Mouse (Mus musculus) liver, embryonic 14.5 days (tissue): Measurements from ENCODE around the gene 1700021F05Rik. TPM values are rescaled to one million over a fixed set of nuclear protein-coding genes. Genes with fewer than 3 reads are reported as not detected.
A peak's percentile ranks its signal among the peaks of the same experiment; 100 is the strongest.

Source experiments
- ATAC-seq: fragments of 200-750 bp; cut with Nextera tagmentation; 2 replicates; pipeline ENCODE4 v1.8.0; 2017; ENCODE audit warnings: moderate number of reproducible peaks, mild to moderate bottlenecking, moderate library complexity; ENCODE audit not compliant: insufficient read depth
- DNase-seq, 3 experiments: peaks; one replicate each; pipeline ENCODE4 v3.0.0-alpha.2; 2012 to 2013; ENCODE audit warnings: low read depth in 3 of 3, low spot score in 3 of 3
- H3K27ac ChIP-seq: fragments of 300-500 bp; sonication (generic); 2 replicates; pipeline ENCODE4 v1.5.1; 2014; ENCODE audit warnings: moderate library complexity, mild to moderate bottlenecking, control low read depth, inconsistent platforms
- H3K27me3 ChIP-seq: fragments of 300-500 bp; sonication (generic); 2 replicates; pipeline ENCODE4 v1.6.1; 2014; ENCODE audit warnings: mild to moderate bottlenecking, low read length, moderate library complexity; ENCODE audit not compliant: control insufficient read depth, insufficient read depth
- H3K36me3 ChIP-seq: fragments of 300-500 bp; sonication (generic); replicated peaks from 2 replicates; pipeline ENCODE4 v1.6.1; 2014; ENCODE audit warnings: low read depth; ENCODE audit not compliant: control insufficient read depth, insufficient read depth
- H3K4me1 ChIP-seq, 2 experiments: fragments of 200-500 bp in 1 of 2; fragments of 300-500 bp in 1 of 2; sonication (generic) in 1 of 2; replicated peaks; 2 replicates each; pipeline ENCODE4 v1.6.1; 2012 to 2014; ENCODE audit warnings: antibody characterized with exemption in 1 of 2, inconsistent platforms in 1 of 2, low read length in 1 of 2; ENCODE audit not compliant: control insufficient read depth in 2 of 2, insufficient read depth in 2 of 2
- H3K4me2 ChIP-seq: fragments of 300-500 bp; sonication (generic); 2 replicates; pipeline ENCODE4 v1.6.1; 2014; ENCODE audit warnings: low read depth, mild to moderate bottlenecking, control low read depth, moderate library complexity
- H3K4me3 ChIP-seq, 2 experiments: fragments of 200-500 bp in 1 of 2; fragments of 300-500 bp in 1 of 2; sonication (generic) in 1 of 2; 2 replicates each; pipeline ENCODE4 v1.5.1; 2012 to 2014; ENCODE audit warnings: low read depth in 2 of 2, low read length in 2 of 2, mild to moderate bottlenecking in 2 of 2, control low read depth in 1 of 2, inconsistent platforms in 1 of 2, moderate library complexity in 1 of 2; ENCODE audit not compliant: insufficient read depth in 1 of 2
- H3K9ac ChIP-seq: fragments of 300-500 bp; sonication (generic); replicated peaks from 2 replicates; pipeline ENCODE4 v1.6.1; 2014; ENCODE audit warnings: mild to moderate bottlenecking, control low read depth, moderate library complexity
- H3K9me3 ChIP-seq: fragments of 300-500 bp; sonication (generic); 2 replicates; pipeline ENCODE4 v1.6.1; 2016; ENCODE audit warnings: low read length, mixed read lengths; ENCODE audit not compliant: control insufficient read depth
- CTCF ChIP-seq: IDR thresholded peaks from 2 replicates; pipeline ENCODE4 v1.5.1; 2016; ENCODE audit warnings: antibody characterized with exemption, low read depth, control low read depth
- EP300 ChIP-seq: IDR thresholded peaks from 2 replicates; pipeline ENCODE4 v1.6.1; 2016; ENCODE audit warnings: antibody characterized with exemption, low read depth
- WGBS: fragments of 180-500 bp; shearing (Covaris S2); extraction: QIAGEN DNeasy Blood & Tissue Kit; methylation state at CpG from one replicate; pipeline ENCODE4 v1.1.7; 2014; ENCODE audit not compliant: insufficient replicate concordance; 5-methylcytosine and 5-hydroxymethylcytosine counted together
- polyA plus RNA-seq, 2 experiments: library from polyadenylated mRNA; depleted of rRNA in 1 of 2; stranded (reverse) in 1 of 2; unstranded in 1 of 2; fragments of >200 nt; fragmentation: Nextera tagmentation in 1 of 2; extraction: Ambion mirVana in 1 of 2; gene quantifications; 2 replicates each; pipeline versions ENCODE4 v1.2.1 to v1.2.3; 2012 to 2014

The 1700021F05Rik gene
- polyA plus RNA-seq (2012; rRNA removed) (5.2 and 11.6 TPM in 2 replicates), polyA plus RNA-seq (2014; fragmentation: Nextera tagmentation; extraction: Ambion mirVana) (30.7 TPM in 2 replicates)

- TF ChIP-seq CTCF (peak; percentile 87), EP300 (no peak)
- WGBS = 1% methylated on average over 56 of the region's 56 CpGs
- peak within 1 kb of the TSS; percentile 89 for H3K9ac ChIP-seq
- peak; percentile 100 for ATAC-seq
- peak within 1 kb of the TSS; percentile 44 for H3K27ac ChIP-seq
- no peaks in the 10 kb centered on the region for H3K36me3 ChIP-seq
- H3K27me3 ChIP-seq = no peaks in the 10 kb centered on the region
- peak within 1 kb of the TSS; percentile 57 for H3K4me2 ChIP-seq
- H3K9me3 ChIP-seq = no peaks in the 10 kb centered on the region
- DNase-seq = peak; percentile 86 to 88 (median 87)
- peak within 1 kb of the TSS; percentile 89 to 90 for H3K4me3 ChIP-seq
- peaks cover 4 to 13% of the 10 kb centered on the region in 2 experiments for H3K4me1 ChIP-seq
These were observed at the start of gene 1700021F05Rik for GRCm38 (mm10) chr10:43540442-43541152. Gene 1700021F05Rik, minus strand, starts transcription at chr10:43540994.

DNA sequence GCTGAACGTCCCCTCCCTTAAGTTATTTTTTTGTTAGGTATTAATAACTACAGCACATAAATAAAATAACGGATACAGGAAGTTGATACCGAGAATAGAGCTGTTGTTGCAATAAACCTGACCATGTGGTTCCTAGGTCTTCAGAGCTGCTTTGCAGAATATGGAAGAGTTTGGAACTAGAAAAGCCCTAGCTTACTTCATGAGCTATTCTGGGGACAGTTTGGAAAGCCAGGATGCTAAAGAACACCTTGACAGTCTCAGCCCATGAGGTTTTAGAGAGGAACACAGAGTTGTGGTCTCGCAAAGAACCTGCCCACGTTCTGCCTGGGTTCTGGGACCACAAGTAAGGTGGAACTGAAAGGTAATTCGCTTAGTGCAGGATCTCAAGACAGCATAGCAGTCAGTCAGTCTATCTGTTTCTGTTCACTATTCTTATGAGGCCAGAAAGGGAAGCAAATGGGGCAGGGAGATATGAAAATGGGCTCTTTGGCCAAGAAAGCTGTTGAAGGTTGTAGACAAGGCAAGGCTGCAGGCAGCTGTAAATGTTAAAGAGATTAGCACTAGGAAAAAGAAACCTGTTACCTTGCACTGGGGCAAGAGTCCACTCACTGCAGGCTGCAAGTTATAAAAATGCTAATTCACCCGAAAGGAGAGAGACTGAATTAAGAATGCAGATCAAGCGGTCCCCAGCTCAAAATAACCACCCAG, 47.8 kb upstream of the 1700021F05Rik start:
- H3K27ac ChIP-seq = peak overlapping the region; percentile 80
- H3K4me3 ChIP-seq = no peak overlapping the region
- H3K4me2 ChIP-seq = peak overlapping the region; percentile 29
- H3K9ac ChIP-seq = peak overlapping the region; percentile 45
- H3K36me3 ChIP-seq = peaks cover 18% of the 10 kb centered on the region
- no peaks in the 10 kb centered on the region for H3K9me3 ChIP-seq
- 37% methylated on average over 8 of the region's 8 CpGs for WGBS
- H3K27me3 ChIP-seq = no peaks in the 10 kb centered on the region
- no peak for DNase-seq
- TF ChIP-seq CTCF (no peak), EP300 (peak; percentile 72)
- H3K4me1 ChIP-seq = peaks cover 39 to 44% of the 10 kb centered on the region in 2 experiments
- no peak; the same call in 1 of the 2 replicates for ATAC-seq

DNA sequence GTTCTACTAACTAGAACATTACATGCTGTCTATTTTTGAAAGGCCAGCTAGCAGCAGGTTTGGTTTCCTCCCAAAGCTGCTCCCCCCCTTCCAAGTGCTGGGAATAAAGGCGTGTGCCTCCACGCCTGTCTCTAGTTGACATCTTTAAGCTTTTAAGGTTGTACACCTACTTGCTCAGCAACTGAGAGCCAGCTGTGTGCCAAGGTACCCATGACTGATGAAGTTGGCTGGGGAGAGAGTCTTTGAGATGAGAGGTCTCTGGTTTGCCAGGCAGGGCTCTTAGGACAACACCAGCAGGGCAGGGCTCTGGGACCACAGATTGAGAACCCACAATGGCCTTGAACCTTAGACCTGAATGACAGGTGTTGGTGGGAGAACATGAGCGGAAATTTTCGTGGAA, 43.7 kb upstream of the 1700021F05Rik start:
- Histone ChIP-seq H3K4me1 (peaks cover 23 to 26% of the 10 kb centered on the region in 2 experiments), H3K36me3 (peaks cover 56% of the 10 kb centered on the region), H3K4me2 (no peak overlapping the region), H3K27me3 (no peaks in the 10 kb centered on the region), H3K9me3 (no peaks in the 10 kb centered on the region), H3K9ac (no peak overlapping the region), H3K27ac (peak overlapping the region; percentile 23), H3K4me3 (no peak overlapping the region)
- no peak for TF ChIP-seq CTCF
- peak; percentile 19; the same call in 1 of the 2 replicates for TF ChIP-seq EP300
- no peak for DNase-seq
- ATAC-seq = peak; percentile 23
- 88% methylated on average over 4 of the region's 4 CpGs for WGBS

DNA sequence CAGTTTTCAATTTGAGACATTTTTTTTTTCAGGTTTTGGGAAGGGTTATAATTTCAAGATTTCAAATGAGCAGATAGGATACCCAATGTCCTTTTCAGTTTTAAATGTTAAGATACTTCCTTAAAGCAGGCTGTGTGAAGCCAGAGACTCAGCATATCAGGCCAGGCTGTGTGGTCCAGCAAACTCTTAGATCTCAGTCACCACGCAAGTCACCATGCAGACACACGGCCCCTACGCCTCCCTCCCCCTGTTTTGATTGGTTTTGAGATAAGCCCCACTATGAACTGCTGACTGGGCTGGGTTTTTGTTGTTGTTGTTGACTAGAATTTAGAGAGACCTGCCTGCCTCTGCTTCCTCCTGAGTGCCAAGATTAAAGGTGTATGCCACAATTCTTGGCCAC, 40.5 kb upstream of the 1700021F05Rik start:
- Histone ChIP-seq H3K9ac (peak overlapping the region; percentile 99), H3K4me2 (peak overlapping the region; percentile 92), H3K27ac (peak overlapping the region; percentile 87), H3K4me3 (peak overlapping the region; percentile 71 to 97), H3K9me3 (no peaks in the 10 kb centered on the region), H3K27me3 (no peaks in the 10 kb centered on the region), H3K36me3 (peaks cover 56% of the 10 kb centered on the region), H3K4me1 (peaks cover 18 to 20% of the 10 kb centered on the region in 2 experiments)
- DNase-seq (no peak), ATAC-seq (no peak)
- TF ChIP-seq CTCF (no peak), EP300 (peak; percentile 5; the same call in 1 of the 2 replicates)
- 9% methylated on average over 3 of the region's 3 CpGs for WGBS

GRCm38 (mm10) chr10:43580649-43581078, 39.9 kb upstream of the 1700021F05Rik start:
- DNase-seq (no peak), ATAC-seq (no peak)
- Histone ChIP-seq H3K27me3 (no peaks in the 10 kb centered on the region), H3K9me3 (no peaks in the 10 kb centered on the region), H3K4me2 (peak overlapping the region; percentile 92), H3K9ac (peak overlapping the region; percentile 99), H3K36me3 (peaks cover 56% of the 10 kb centered on the region), H3K4me3 (peak overlapping the region; percentile 71 to 97), H3K4me1 (peaks cover 18 to 20% of the 10 kb centered on the region in 2 experiments), H3K27ac (peak overlapping the region; percentile 87)
- no peak for TF ChIP-seq EP300
- no peak for TF ChIP-seq CTCF
- WGBS = 1% methylated on average over 15 of the region's 15 CpGs
